Mouse (Mus musculus) B cell, adult 2 months (primary cell): ENCODE data around the gene Kirrel.

Source experiments
- DNase-seq, 2 experiments: peaks; one replicate each; pipeline ENCODE4 v3.0.0; 2022

Gene Kirrel

DNA sequence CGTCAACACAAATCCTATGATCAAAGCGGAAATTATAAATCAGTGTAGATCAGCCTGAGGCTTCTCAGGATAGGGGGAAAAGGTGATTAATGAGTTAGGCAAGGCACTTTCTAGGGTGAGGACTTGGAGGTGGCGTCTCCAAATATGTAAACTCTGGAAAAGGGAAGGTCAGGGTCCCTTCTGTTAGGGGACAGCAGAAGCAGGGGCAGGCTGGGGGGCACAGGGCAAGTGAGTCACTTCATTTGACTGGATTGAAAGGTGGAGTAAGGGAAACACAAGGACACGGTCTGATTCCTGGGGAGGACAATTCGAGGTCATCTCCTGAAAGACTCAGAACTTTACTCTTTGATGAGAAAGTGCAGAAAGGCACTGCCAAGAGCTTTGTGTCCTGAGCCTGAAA is 97.6 kb downstream of the Kirrel start:
- DNase-seq, result no peak

DNA sequence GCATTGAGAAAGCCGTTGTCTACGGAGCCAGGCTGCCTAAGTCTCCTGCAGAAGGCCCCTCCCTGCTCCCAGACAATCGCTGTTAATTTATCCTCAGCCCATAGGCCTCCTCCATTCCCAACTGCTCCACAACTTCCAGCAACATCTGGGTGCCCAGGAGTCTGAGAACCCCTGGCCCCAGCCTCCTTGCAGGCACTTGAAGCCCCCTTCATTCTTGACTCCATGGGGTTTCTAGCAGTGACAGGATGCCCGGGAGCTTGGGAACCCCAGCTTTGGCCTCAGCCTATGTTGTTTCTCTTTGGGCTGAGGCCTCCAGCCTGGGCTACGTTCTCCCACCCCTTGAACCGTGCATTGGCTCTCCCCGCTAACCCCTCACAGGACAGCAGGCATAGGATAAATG is 98.4 kb downstream of the Kirrel start:
- DNase-seq, result no peak

DNA sequence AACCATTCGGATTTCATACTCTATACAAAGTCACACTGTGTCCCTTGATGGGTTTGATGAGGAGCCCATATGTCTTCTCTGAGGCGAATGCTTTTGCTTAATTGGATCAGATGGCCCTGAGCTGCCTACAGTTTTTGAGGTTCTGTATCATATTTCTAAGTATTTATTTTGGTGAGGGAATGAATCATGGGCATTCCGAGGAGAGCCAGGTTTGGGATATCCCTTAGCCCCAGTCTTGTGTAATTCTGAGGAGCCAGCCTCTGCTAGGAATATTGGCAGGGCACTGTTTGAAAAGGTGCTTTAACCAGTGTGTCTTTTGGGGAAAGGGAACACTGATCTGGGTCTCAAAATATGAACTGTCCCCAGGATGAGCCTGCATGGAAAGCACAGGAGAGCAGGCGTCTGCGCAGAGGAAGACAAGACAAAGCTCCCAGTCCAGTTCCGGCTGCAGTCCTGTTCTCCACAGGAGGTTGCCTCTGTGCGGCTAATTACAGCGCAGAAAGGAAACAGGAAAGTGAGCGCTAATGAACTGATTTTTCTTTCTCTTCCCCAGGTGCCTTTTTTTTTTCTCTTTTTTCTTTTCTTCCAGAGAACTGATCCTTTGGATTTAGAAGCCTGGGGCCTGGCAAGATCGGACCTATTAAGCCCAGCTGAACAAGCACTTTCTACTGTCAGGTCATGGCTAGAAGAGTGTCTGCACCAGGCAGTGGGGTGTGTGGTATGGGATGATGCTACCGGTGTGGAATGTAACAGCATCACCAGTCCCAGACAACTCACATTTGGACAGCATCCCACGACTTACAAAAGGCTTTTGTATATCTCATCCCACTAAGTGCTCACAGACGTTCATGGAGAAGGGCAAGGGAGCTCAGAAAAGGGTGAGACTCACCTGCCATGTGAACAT is 101.7 kb downstream of the Kirrel start:
- no peak for DNase-seq

DNA sequence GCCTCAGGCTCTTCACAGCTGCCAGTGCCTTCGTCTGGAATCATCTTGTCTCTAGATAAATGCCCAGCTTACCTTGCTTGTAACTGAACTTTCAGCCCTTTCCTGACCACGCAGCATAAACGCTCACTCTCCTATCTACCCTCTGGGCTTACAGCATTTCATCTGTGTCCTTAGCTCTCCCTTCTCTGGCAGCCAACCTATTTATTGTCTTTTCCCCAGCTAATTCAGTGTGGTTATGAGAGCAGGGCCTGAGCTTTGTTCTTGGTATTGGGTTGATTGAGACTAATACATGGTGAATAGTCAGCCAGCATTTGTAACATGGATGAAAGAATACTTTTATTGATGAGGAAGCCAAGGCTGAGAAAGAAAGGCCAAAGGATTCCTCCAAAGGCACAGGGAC is 102.4 kb downstream of the Kirrel start:
- no peak for DNase-seq

DNA sequence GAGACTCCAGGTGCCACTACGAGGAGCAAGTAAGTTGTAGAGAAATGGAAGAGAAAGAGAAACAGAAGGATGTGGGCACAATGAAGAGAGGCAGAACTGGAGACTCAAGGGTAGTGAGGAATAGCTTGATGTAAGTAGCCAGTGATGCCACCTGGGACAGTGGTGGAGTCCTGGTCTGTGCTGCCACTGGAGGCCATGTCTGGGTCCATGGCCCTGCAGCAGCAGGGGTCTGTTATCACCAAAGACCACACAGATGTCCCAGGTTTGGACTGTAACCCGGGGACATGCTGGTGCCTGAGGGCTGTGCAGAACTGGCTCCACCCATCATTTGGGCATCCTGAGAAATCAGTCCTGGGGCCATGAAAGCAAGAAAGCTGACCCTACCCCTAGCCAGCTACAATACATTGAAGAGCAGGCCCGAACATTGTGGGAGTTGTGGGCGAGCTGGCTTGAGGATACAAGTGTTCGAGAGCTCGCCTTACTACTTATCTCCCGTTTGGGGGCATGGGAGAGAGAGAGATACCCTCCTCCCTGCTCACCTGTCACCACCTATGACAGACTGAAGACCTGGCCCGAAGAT is 107.1 kb downstream of the Kirrel start:
- DNase-seq, result no peak

DNA sequence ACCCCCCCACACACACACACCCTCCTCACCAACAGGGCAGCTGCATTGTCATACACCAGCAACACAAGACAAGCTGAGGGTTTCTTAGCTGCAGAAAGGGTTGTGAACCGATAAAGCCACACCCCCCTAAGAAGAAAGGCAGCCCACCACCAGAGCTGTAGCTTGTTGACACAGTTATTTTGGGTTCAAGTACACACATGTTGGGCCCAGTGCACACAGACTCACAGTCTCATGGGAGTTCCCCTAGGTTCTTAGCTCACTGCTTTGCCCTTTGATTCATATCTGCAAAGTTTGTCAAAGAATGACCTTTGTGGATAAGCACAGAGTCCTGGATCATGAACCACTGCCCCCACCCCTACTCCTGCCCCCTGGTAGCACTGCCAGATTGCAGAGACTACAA is 120.6 kb downstream of the Kirrel start:
- DNase-seq, result no peak

DNA sequence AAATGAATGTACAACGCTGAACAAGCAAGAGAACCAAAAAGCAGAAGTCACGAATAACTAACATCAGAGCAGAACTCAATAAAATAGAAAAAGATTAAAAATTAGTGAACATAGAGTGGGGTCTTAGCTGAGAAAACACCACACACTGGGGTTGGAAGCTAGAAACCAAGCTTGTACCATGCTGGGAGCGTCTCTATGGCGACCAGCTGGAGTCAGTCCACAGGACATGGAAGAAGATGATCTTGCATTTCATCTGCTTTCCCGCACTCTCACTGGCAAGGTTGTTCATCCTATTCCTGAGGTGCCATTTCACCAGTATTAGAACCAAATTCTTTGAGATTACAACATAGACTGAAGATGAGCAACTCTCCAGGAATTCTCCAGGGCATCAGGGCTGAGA is 126.7 kb downstream of the Kirrel start:
- no peak for DNase-seq

DNA sequence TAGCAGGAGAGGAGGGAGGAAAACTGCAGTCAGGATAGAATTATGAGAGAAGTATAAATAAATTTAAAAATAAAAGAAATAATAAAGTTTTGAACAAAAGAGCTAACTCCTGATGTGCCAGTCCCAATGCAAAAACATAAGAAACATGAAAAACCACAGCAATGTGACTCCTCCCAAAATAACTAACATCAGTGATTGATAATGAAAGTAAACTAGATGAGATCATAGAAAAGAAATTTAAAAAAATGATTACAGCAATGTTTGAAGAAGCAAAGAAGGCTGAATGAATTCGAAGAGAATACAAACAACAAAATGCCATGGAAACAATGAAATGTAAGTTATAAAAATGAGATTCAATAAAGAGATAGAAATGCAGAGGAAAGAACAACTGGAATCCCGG is 132.8 kb downstream of the Kirrel start:
- DNase-seq, result no peak

DNA sequence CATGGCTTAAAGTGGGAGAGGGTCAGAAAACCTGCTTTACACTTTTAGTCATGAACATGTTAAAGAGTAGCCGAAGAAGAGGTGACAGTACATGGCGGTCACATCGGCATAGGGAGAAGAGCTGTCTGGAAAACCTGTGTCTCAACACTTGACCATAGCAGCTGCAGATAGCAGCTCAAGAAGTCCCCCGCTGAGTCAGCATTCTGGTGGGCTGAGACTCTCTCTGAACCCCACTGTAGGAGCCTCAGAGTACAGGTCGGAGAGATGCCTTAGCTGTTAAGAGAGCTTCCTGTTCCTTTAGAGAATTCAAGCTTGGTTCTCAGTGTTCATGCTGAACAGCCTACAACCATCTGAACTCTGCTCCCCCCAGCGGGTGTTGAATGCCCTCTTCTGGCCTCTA is 136.0 kb downstream of the Kirrel start:
- no peak for DNase-seq

DNA sequence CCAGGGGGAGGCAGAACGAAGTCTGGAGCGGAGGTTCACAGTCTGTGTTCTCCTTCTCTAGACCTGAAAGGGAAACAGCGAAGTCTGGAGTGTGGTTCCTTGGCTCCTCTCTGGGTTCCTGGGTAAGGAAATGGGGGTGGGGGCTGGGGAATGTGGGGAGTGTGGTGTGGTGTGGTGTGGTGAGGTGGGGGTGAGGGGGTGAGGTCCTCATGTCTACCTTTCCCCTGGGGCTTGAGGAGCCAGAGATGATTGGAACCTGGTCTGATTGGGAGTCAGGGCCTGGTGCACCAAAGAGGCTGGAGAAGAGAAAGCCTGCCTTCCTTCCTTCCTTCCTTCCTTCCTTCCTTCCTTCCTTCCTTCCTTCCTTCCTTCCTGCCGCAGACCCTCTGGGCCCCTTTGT is 140.5 kb downstream of the Kirrel start:
- DNase-seq, result no peak

DNA sequence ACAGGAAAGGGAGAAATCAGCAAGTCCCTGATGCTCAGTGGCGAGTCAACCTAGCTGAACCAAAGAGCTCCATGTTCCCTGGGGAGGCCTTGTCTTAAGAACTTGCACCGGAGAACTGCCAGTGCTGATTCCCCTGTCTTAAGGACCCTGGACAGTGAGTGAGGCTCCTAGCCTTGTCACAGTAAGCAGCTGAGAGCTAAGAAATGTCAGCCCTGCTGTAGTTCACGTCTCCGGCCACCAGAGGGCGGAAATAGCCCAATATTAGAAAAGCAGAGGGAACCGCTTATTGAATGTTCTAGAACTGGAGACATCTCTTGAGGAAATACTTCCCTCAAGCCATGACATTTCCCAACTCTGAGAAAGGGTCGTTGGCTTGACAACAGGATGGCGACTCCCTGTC is 141.2 kb downstream of the Kirrel start:
- DNase-seq, result peak; percentile 84 to 86

DNA sequence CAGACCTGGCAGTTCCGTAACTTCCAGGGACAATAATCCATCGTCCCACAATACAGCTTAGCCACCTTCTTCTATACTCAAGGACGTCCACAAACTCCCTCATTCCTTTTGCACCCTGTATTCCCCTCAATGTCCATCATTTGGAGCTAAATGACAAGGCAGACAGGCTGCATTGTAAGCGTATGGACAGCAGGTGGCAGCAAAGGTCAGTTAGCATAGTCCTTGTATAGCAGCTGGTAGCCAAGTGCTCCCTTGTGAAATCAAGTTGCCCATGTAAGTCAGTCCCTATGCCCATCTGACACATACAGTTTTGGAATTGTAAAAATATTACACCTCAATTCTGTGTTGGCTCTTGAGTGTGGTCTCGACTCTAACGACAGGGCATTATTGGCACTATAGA is 143.7 kb downstream of the Kirrel start:
- peak; percentile 70 to 73 for DNase-seq
